Mouse (Mus musculus): ENCODE measurements around the gene Cox16. TPM values are rescaled to one million over a fixed set of nuclear protein-coding genes. Genes with fewer than 3 reads are reported as not detected.

Gene Cox16
- total and polyA plus RNA-seq, 2 experiments from 2014 or later, result 56.8 to 131 TPM

DNA sequence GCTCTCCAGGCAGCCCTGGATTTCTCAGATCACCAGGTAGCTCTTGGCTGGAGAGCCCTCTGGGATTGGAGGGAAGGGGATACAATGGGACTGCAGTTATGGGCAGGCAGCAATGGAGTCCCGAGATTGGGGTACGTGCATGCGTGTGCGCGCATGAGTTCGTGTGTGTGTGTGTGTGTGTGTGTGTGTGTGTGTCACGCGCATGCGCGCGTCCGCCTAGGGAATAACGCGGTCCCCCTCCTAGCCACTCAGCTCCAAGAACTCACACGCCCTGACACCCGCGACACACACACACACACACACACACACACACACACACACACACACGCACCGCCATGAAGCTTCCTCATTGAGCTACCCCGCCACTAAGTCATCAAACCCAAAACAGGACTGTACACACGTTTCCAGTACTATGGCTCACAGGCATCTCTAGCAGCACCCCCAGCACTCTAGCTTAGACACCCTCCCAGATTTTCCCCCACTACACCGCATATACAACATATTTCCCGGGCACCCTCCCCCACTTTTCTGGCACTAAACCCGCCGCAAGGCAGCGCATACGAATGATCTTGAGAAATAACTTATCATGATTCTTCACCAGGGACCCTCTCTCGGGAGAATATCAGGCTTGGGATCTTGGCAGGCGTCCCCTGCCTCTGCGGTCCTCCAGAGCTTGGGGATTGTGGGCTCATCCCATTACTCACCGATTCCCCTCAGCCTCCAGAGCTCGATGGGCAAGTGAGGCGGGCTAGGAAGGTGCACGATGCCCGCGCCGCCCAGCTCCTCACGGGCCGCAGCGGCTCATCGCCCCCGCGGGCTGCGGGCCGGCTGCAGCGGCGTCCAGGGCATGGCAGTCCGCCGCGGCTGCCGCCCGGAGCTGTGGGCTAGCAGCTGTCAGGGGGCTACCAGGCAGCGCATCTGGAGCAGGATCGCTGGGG lies 152.7 kb downstream of the Cox16 start:
- peak overlapping the region; percentile 93 for H3K27ac ChIP-seq
- no peaks in the 10 kb centered on the region for H3K9me3 ChIP-seq (ENCODE audit: low read length)
- 1% methylated on average over 52 of the region's 54 CpGs for WGBS
- H3K4me2 ChIP-seq (ENCODE audit: low read depth, low read length), result peak overlapping the region; percentile 96
- DNase-seq (ENCODE audit: low spot score) (peak; percentile 86), ATAC-seq (peak; percentile 81)
- H3K4me3 ChIP-seq (ENCODE audit: low read length), result peak overlapping the region; percentile 74
- H3K4me1 ChIP-seq (ENCODE audit: insufficient read depth, low read length), result peaks cover 5% of the 10 kb centered on the region; the same call in 1 of the 2 replicates
- peak overlapping the region; percentile 94 for H3K9ac ChIP-seq (replicated peaks; ENCODE audit: low read length)
- no peaks in the 10 kb centered on the region for H3K27me3 ChIP-seq (ENCODE audit: insufficient read depth, low read length)
- no peaks in the 10 kb centered on the region for H3K36me3 ChIP-seq (ENCODE audit: insufficient read depth, low read length)
- no peak for TF ChIP-seq CTCF (IDR thresholded peaks at IDR 0.05; ENCODE audit: low read depth)

DNA sequence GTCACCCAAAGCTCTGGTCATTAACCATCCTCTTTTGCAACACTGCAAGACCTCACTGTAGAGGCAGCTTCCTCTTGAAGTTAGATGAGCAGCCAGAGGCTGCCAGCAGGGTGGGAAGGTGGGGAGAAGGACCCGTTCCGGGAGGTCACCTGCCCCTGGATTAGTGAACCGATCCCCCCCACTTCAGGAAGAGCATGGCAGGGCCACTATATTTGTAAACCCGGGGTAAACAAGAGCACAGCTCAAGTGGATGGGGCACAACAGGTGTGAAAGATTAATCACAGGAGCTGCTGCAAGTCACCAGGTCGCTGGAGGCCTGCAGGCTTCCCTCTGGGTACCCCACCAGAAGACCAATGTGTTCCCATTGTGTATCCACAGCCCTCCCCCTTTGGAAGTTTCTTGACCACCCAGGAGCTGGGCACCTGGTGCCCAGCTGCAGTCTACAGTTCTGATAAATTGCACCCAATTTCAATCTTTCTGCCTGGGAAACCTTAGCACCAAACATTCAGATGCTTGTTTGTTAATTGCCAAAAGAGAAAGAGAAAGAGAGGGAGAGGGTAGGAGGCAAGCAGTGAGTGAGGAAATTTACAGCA lies 153.8 kb downstream of the Cox16 start:
- H3K9me3 ChIP-seq (ENCODE audit: low read length), result no peaks in the 10 kb centered on the region
- no peak for TF ChIP-seq CTCF (IDR thresholded peaks at IDR 0.05; ENCODE audit: low read depth)
- WGBS, result 45% methylated on average over 5 of the region's 5 CpGs
- no peaks in the 10 kb centered on the region for H3K27me3 ChIP-seq (ENCODE audit: insufficient read depth, low read length)
- DNase-seq (ENCODE audit: low spot score) (no peak), ATAC-seq (no peak)
- H3K36me3 ChIP-seq (ENCODE audit: insufficient read depth, low read length), result no peaks in the 10 kb centered on the region
- peak overlapping the region; percentile 74 for H3K4me3 ChIP-seq (ENCODE audit: low read length)
- H3K4me2 ChIP-seq (ENCODE audit: low read depth, low read length), result peak overlapping the region; percentile 96
- H3K9ac ChIP-seq (replicated peaks; ENCODE audit: low read length), result no peak overlapping the region
- peak overlapping the region; percentile 48; the same call in 1 of the 2 replicates for H3K27ac ChIP-seq
- peaks cover 5% of the 10 kb centered on the region; the same call in 1 of the 2 replicates for H3K4me1 ChIP-seq (ENCODE audit: insufficient read depth, low read length)

DNA sequence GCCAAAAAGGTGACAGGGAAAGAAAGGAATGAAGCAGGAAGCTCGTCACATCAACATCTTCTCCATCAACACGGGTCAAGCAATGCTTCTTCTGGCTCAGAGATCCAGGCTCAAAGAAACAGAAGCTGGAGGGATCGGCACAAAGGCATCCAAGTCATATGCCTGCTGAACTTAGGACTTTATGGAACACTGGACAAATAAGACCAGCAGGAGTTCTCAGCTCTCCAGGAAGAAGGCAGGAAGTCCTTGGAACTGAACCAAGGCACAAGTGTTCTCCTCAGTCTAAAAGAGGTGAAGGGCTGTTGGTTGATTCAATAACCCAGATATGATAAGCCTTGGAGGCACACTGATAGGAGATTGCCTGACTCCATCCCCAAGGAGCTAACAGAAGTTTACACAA lies 159.9 kb downstream of the Cox16 start:
- no peaks in the 10 kb centered on the region for H3K36me3 ChIP-seq (ENCODE audit: insufficient read depth, low read length)
- no peak overlapping the region for H3K27ac ChIP-seq
- no peak for ATAC-seq
- no peak overlapping the region for H3K4me2 ChIP-seq (ENCODE audit: low read depth, low read length)
- H3K9ac ChIP-seq (replicated peaks; ENCODE audit: low read length), result no peak overlapping the region
- no peak for TF ChIP-seq CTCF (IDR thresholded peaks at IDR 0.05; ENCODE audit: low read depth)
- H3K4me1 ChIP-seq (ENCODE audit: insufficient read depth, low read length), result peaks cover 10% of the 10 kb centered on the region; the same call in 1 of the 2 replicates
- 82% methylated on average over 3 of the region's 3 CpGs for WGBS
- DNase-seq (ENCODE audit: low spot score), result no peak
- no peaks in the 10 kb centered on the region for H3K9me3 ChIP-seq (ENCODE audit: low read length)
- H3K4me3 ChIP-seq (ENCODE audit: low read length), result no peak overlapping the region
- H3K27me3 ChIP-seq (ENCODE audit: insufficient read depth, low read length), result no peaks in the 10 kb centered on the region

DNA sequence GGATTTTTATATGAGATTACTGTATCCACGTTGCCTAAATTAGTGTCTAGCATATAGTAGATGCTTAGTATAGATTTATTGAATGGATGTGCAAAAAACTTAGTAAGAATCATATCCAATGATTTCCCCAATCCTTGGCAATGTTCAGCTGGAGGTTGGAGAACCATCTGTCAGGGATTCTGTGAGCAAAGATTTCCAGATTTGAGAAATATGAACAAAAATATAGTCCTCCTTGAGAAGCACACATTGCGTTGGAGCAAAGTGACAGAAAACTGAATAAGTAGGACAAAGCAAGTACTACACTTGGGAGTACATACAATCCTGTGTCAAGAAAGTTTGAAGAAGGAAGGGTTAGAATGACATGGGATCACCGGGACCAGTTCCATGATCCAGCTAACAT lies 160.8 kb downstream of the Cox16 start:
- no peak for TF ChIP-seq CTCF (IDR thresholded peaks at IDR 0.05; ENCODE audit: low read depth)
- H3K27me3 ChIP-seq (ENCODE audit: insufficient read depth, low read length), result no peaks in the 10 kb centered on the region

DNA sequence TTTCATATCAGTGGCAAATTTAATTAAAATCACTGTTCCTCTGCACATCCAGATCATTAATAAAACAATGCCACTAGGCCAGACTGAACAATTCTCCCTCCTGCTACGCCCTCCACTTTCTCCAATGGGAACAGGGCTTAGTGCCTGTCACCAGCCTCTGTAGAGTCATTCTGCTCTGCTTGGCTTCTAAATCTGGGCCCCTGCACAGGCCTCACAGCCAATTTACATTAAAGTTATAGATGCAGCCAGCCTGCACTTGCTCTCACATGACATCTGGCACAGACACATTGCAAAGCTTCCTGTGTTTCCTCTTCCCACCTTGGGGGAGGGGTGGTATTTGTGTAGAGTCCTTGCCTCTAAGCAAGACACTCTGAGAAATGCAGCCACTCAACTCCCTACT lies 163.9 kb downstream of the Cox16 start:
- TF ChIP-seq CTCF (IDR thresholded peaks at IDR 0.05; ENCODE audit: low read depth), result no peak
- WGBS, result 58% methylated on average over 1 of the region's 1 CpGs
- Histone ChIP-seq H3K36me3 (ENCODE audit: insufficient read depth, low read length) (no peaks in the 10 kb centered on the region), H3K4me2 (ENCODE audit: low read depth, low read length) (no peak overlapping the region), H3K9me3 (ENCODE audit: low read length) (no peaks in the 10 kb centered on the region), H3K9ac (replicated peaks; ENCODE audit: low read length) (no peak overlapping the region), H3K27ac (no peak overlapping the region), H3K4me1 (ENCODE audit: insufficient read depth, low read length) (peaks cover 10% of the 10 kb centered on the region; the same call in 1 of the 2 replicates), H3K4me3 (ENCODE audit: low read length) (no peak overlapping the region), H3K27me3 (ENCODE audit: insufficient read depth, low read length) (no peaks in the 10 kb centered on the region)
- DNase-seq (ENCODE audit: low spot score), result no peak
- ATAC-seq, result no peak

More for the DNA sequence above, 160.8 kb downstream of the Cox16 start:
- no peak for DNase-seq (ENCODE audit: low spot score)
- 96% methylated on average over 3 of the region's 3 CpGs for WGBS
- no peak for ATAC-seq
- Histone ChIP-seq H3K36me3 (ENCODE audit: insufficient read depth, low read length) (no peaks in the 10 kb centered on the region), H3K9me3 (ENCODE audit: low read length) (no peaks in the 10 kb centered on the region), H3K9ac (replicated peaks; ENCODE audit: low read length) (no peak overlapping the region), H3K4me1 (ENCODE audit: insufficient read depth, low read length) (peaks cover 10% of the 10 kb centered on the region; the same call in 1 of the 2 replicates), H3K4me3 (ENCODE audit: low read length) (no peak overlapping the region), H3K4me2 (ENCODE audit: low read depth, low read length) (no peak overlapping the region), H3K27ac (no peak overlapping the region)

DNA sequence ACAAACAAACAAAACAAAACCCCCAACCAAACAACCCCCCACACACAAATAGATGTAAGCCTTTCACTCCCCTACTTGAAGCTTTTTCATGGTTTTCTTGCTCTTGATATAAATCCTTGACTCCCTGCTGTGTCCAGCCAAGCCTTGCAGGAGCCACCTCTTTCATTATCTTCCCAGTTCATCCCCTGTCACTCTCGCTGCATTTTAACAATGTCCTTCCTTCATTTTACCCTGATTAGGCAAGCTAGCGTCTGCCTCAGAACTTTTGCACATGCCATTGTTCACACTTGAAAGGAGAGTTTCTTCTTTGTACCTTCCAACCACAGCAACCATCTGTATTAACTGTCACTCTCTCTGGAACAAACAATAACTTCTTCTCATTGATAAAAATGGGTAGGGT lies 167.1 kb downstream of the Cox16 start:
- H3K27ac ChIP-seq, result no peak overlapping the region
- H3K4me3 ChIP-seq (ENCODE audit: low read length), result no peak overlapping the region
- H3K9me3 ChIP-seq (ENCODE audit: low read length), result no peaks in the 10 kb centered on the region
- 8% methylated on average over 2 of the region's 2 CpGs for WGBS
- H3K36me3 ChIP-seq (ENCODE audit: insufficient read depth, low read length), result 0 out of 2 replicates have a peak, but pooled peaks cover 4% of the 10 kb centered on the region
- H3K27me3 ChIP-seq (ENCODE audit: insufficient read depth, low read length), result no peaks in the 10 kb centered on the region
- ATAC-seq (no peak), DNase-seq (ENCODE audit: low spot score) (no peak)
- H3K9ac ChIP-seq (replicated peaks; ENCODE audit: low read length), result no peak overlapping the region
- no peak overlapping the region for H3K4me2 ChIP-seq (ENCODE audit: low read depth, low read length)
- no peak for TF ChIP-seq CTCF (IDR thresholded peaks at IDR 0.05; ENCODE audit: low read depth)
- peaks cover 10% of the 10 kb centered on the region; the same call in 1 of the 2 replicates for H3K4me1 ChIP-seq (ENCODE audit: insufficient read depth, low read length)

Data from hindbrain, postnatal 0 days (tissue).